ENCODE assay signal across 8 mouse cellular contexts in the genomic region with DNA sequence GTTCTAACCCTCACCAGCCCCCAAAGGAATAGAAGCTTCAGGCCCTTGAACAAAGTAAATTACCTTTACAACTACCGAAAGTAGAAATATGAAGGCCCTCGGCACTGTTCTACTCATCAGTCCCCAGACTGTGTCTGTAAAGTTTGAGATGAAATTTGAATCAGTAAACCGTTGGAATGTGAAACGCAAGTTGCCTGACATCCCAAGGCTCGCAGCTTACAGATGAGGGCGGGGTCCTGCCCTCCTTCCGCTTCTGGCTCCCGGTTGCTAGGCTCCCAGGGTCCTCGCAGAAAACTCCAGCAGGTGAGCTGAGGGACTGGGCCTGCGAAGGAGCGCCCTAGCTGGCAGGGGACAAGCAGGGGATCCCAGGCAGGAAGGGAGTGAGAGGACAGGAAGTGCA. TPM values are rescaled to one million over a fixed set of nuclear protein-coding genes. Genes with fewer than 3 reads are reported as not detected.
DNase-seq lines count a peak whose midpoint lies in the region; ATAC-seq and TF ChIP-seq lines count a peak whose summit lies in the region.

A gene (plus strand): TSS at position 270 of the 400 bp plus-strand sequence.

- peak; percentile 24 for DNase-seq in urinary bladder, postnatal 14 days (ENCODE audit: low spot score)
- no peak for DNase-seq in urinary bladder, postnatal 25 days (ENCODE audit: low spot score)
- DNase-seq in embryonic facial prominence, embryonic 10.5 days (ENCODE audit: low spot score): peak; percentile 69
- peak; percentile 17 for DNase-seq in heart, postnatal 0 days (ENCODE audit: low spot score)
- DNase-seq in midbrain, embryonic 14.5 days: peak; percentile 33
- no peak for DNase-seq in yolk sac, embryonic 10.5 days (ENCODE audit: low spot score)
- DNase-seq in layer of hippocampus, adult 18-20 months (ENCODE audit: low spot score in 2 of 2): no peak

- H3K36me3 ChIP-seq in embryonic facial prominence, embryonic 10.5 days (replicated peaks): peaks cover 41% of the 10 kb centered on the region
- peaks cover 36% of the 10 kb centered on the region for H3K36me3 ChIP-seq in heart, postnatal 0 days (replicated peaks; ENCODE audit: control insufficient read depth, insufficient read depth, low read length)
- peaks cover 30% of the 10 kb centered on the region for H3K36me3 ChIP-seq in limb, embryonic 15.5 days
- H3K36me3 ChIP-seq in midbrain, embryonic 14.5 days (ENCODE audit: control insufficient read depth, insufficient read depth, low read length): peaks cover 37% of the 10 kb centered on the region

- H3K4me2 ChIP-seq in heart, postnatal 0 days (ENCODE audit: low read depth, low read length): peak within 1 kb of the TSS; percentile 82
- H3K4me2 ChIP-seq in limb, embryonic 15.5 days: peak within 1 kb of the TSS; percentile 90
- peak within 1 kb of the TSS; percentile 54 for H3K4me2 ChIP-seq in midbrain, embryonic 14.5 days (ENCODE audit: low read length)

- peak; percentile 52 for ATAC-seq in heart, postnatal 0 days (ENCODE audit: insufficient read depth, low read depth)
- peak; percentile 41; the same call in 1 of the 2 replicates for ATAC-seq in limb, embryonic 15.5 days (ENCODE audit: insufficient number of reproducible peaks, low FRiP score, low TSS enrichment, low read depth)
- peak; percentile 55; the same call in 1 of the 2 replicates for ATAC-seq in midbrain, embryonic 14.5 days (ENCODE audit: low FRiP score, low TSS enrichment)

- peak within 1 kb of the TSS; percentile 65 for H3K27ac ChIP-seq in embryonic facial prominence, embryonic 10.5 days (replicated peaks)
- H3K27ac ChIP-seq in heart, postnatal 0 days (ENCODE audit: low read depth): no peak within 1 kb of the TSS
- H3K27ac ChIP-seq in limb, embryonic 15.5 days: no peak within 1 kb of the TSS
- H3K27ac ChIP-seq in midbrain, embryonic 14.5 days (replicated peaks; ENCODE audit: low read depth, low read length): no peak within 1 kb of the TSS

- WGBS in embryonic facial prominence, embryonic 10.5 days: 4% methylated on average over 11 of the region's 11 CpGs
- 7% methylated on average over 11 of the region's 11 CpGs for WGBS in heart, postnatal 0 days
- WGBS in limb, embryonic 15.5 days: 2% methylated on average over 11 of the region's 11 CpGs
- 5% methylated on average over 11 of the region's 11 CpGs for WGBS in midbrain, embryonic 14.5 days

- peak within 1 kb of the TSS; percentile 61 for H3K4me3 ChIP-seq in embryonic facial prominence, embryonic 10.5 days
- peak within 1 kb of the TSS; percentile 54 for H3K4me3 ChIP-seq in heart, postnatal 0 days (ENCODE audit: low read depth, low read length)
- peak within 1 kb of the TSS; percentile 48 for H3K4me3 ChIP-seq in limb, embryonic 15.5 days
- peak within 1 kb of the TSS; percentile 26 for H3K4me3 ChIP-seq in midbrain, embryonic 14.5 days (replicated peaks; ENCODE audit: low read depth, low read length)

- TF ChIP-seq CTCF in heart, postnatal 0 days (IDR thresholded peaks at IDR 0.05; ENCODE audit: low read depth): no peak

- H3K4me1 ChIP-seq in embryonic facial prominence, embryonic 10.5 days: peaks cover 19% of the 10 kb centered on the region
- H3K4me1 ChIP-seq in heart, postnatal 0 days (ENCODE audit: control insufficient read depth, insufficient read depth): no peaks in the 10 kb centered on the region
- H3K4me1 ChIP-seq in limb, embryonic 15.5 days: peaks cover 15% of the 10 kb centered on the region
- 0 out of 2 replicates have a peak, but pooled peaks cover 8% of the 10 kb centered on the region for H3K4me1 ChIP-seq in midbrain, embryonic 14.5 days (ENCODE audit: control insufficient read depth, insufficient read depth, low read length)

- peaks cover 12% of the 10 kb centered on the region for H3K27me3 ChIP-seq in embryonic facial prominence, embryonic 10.5 days (replicated peaks; ENCODE audit: low read depth, poor library complexity, severe bottlenecking)
- H3K27me3 ChIP-seq in heart, postnatal 0 days (ENCODE audit: control insufficient read depth, insufficient read depth, low read length): no peaks in the 10 kb centered on the region
- H3K27me3 ChIP-seq in limb, embryonic 15.5 days: peaks cover 8% of the 10 kb centered on the region; the same call in 1 of the 2 replicates
- no peaks in the 10 kb centered on the region for H3K27me3 ChIP-seq in midbrain, embryonic 14.5 days (ENCODE audit: control insufficient read depth, insufficient read depth, low read length)

- H3K9ac ChIP-seq in heart, postnatal 0 days (replicated peaks; ENCODE audit: low read depth, low read length): peak within 1 kb of the TSS; percentile 37
- H3K9ac ChIP-seq in limb, embryonic 15.5 days: peak within 1 kb of the TSS; percentile 28; the same call in 1 of the 2 replicates
- no peak within 1 kb of the TSS; the same call in 1 of the 2 replicates for H3K9ac ChIP-seq in midbrain, embryonic 14.5 days (replicated peaks; ENCODE audit: low read length)

- H3K9me3 ChIP-seq in embryonic facial prominence, embryonic 10.5 days: no peaks in the 10 kb centered on the region
- H3K9me3 ChIP-seq in heart, postnatal 0 days (replicated peaks; ENCODE audit: control insufficient read depth, low read length): no peaks in the 10 kb centered on the region
- no peaks in the 10 kb centered on the region for H3K9me3 ChIP-seq in limb, embryonic 15.5 days
- no peaks in the 10 kb centered on the region for H3K9me3 ChIP-seq in midbrain, embryonic 14.5 days (ENCODE audit: control insufficient read depth, low read length)

- TF ChIP-seq EP300 in heart, postnatal 0 days (IDR thresholded peaks at IDR 0.05; ENCODE audit: low read depth): no peak

RNA-seq across cellular contexts. Expression of the gene that starts here (rescaled TPM):
- 0.60 and 0.88 TPM in 2 replicates for polyA plus RNA-seq in embryonic facial prominence, embryonic 10.5 days (2016; fragmentation: Nextera tagmentation; extraction: Ambion mirVana)
- total RNA-seq in heart, postnatal 0 days (2014; rRNA removed; ENCODE audit: low replicate concordance): 1.4 and 4.8 TPM in 2 replicates
- polyA plus RNA-seq in heart, postnatal 0 days (2015; fragmentation: Nextera tagmentation; extraction: Ambion mirVana): 0.70 and 0.98 TPM in 2 replicates
- polyA plus RNA-seq in limb, embryonic 15.5 days (2015; fragmentation: Nextera tagmentation; extraction: Ambion mirVana): 0.77 and 1.2 TPM in 2 replicates
- 0.26 and 0.30 TPM in 2 replicates for polyA plus RNA-seq in midbrain, embryonic 14.5 days (2014; fragmentation: Nextera tagmentation; extraction: Ambion mirVana)
- 1 to 10 TPM in 1 of 2 experiments, under 1 TPM in 1; 0.64 to 1.5 TPM for total RNA-seq in layer of hippocampus, adult 18-20 months (2021)

Comparison
In these comparisons a context has a peak if more than half of its experiments do, and no peak if none do; other contexts are left out.
1. DNase-seq: peak in urinary bladder, postnatal 14 days (single experiment) and heart, postnatal 0 days (single experiment); none in urinary bladder, postnatal 25 days (single experiment), yolk sac, embryonic 10.5 days (single experiment) and layer of hippocampus, adult 18-20 months (0 of 2).
2. Peak in DNase-seq, H3K4me3 ChIP-seq and H3K27ac ChIP-seq in embryonic facial prominence, embryonic 10.5 days; RNA of the gene not detected or under 1 TPM.
3. Peak in DNase-seq, ATAC-seq, H3K4me3 ChIP-seq and H3K4me2 ChIP-seq in midbrain, embryonic 14.5 days; RNA of the gene not detected or under 1 TPM.
4. Peak in every context shown above with its lines, with median percentiles within 50 percentile points of each other: H3K4me3 ChIP-seq, ATAC-seq and H3K4me2 ChIP-seq.